Mouse (Mus musculus) frontal cortex, adult 2 months (tissue): ENCODE results near the gene Etv4. TPM values are rescaled to one million over a fixed set of nuclear protein-coding genes. Genes with fewer than 3 reads are reported as not detected.

Experiments
- DNase-seq, 2 experiments: peaks; one replicate each; pipeline ENCODE4 v3.0.0; 2022; ENCODE audit warnings: low spot score in 1 of 2; ENCODE audit errors: extremely low spot score in 1 of 2
- polyA plus RNA-seq: library from polyadenylated mRNA; depleted of rRNA; stranded (reverse); fragments of >200 nt; gene quantifications from 2 replicates; pipeline ENCODE4 v1.2.3, GENCODE M21; 2012; rRNA removed

The Etv4 gene
- polyA plus RNA-seq, 1 experiment: 21.5 TPM

- no peak for DNase-seq
Measured at GRCm38 (mm10) chr11:101726765-101727164, 58.4 kb downstream of the Etv4 start.

GRCm38 (mm10) chr11:101725043-101725442, 60.1 kb downstream of the Etv4 start:
- DNase-seq: no peak

- DNase-seq: no peak
Measured at GRCm38 (mm10) chr11:101719986-101720520, 65.1 kb downstream of the Etv4 start.

Other genes starting within 250 kb of the Etv4 start
- gene Brca1, start 233.4 kb downstream of the Etv4 start, polyA plus RNA-seq: 0.99 and 1.0 TPM in 2 replicates
- 114 and 124 TPM in 2 replicates for gene Nbr1, start 233.2 kb downstream of the Etv4 start, polyA plus RNA-seq
- 4.2 and 4.8 TPM in 2 replicates for gene Tmem106a, start 203.1 kb downstream of the Etv4 start, polyA plus RNA-seq
- not detected in 2 replicates for gene Gm11634, start 186.1 kb downstream of the Etv4 start, polyA plus RNA-seq
- gene Rdm1, start 158.2 kb downstream of the Etv4 start, polyA plus RNA-seq: 9.4 and 11.9 TPM in 2 replicates
- 26.6 and 38.8 TPM in 2 replicates for gene Arl4d, start 119.8 kb downstream of the Etv4 start, polyA plus RNA-seq
- gene Dhx8, start 52.5 kb downstream of the Etv4 start, polyA plus RNA-seq: 23.3 and 23.8 TPM in 2 replicates
- gene Meox1, start 109.0 kb upstream of the Etv4 start, polyA plus RNA-seq: 0.71 and 0.84 TPM in 2 replicates
- 0.13 and 0.18 TPM in 2 replicates for gene Sost, start 181.6 kb upstream of the Etv4 start, polyA plus RNA-seq
- gene Cfap97d1, start 198.9 kb upstream of the Etv4 start, polyA plus RNA-seq: not detected in 2 replicates
- gene Dusp3, start 201.6 kb upstream of the Etv4 start, polyA plus RNA-seq: 112 and 124 TPM in 2 replicates
- 47.6 and 51.0 TPM in 2 replicates for gene Mpp3, start 243.1 kb upstream of the Etv4 start, polyA plus RNA-seq